In genomic region chr4:43551854-43552253, GRCm38 (mm10) we compare ENCODE assay signal across 1 mouse cellular context. TPM values are rescaled to one million over a fixed set of nuclear protein-coding genes. Genes with fewer than 3 reads are reported as not detected.
"Had no signal": no experiment of that assay in that cellular context is flagged by ENCODE, and none has a peak within 500 bp of the region (broad histone marks: within the 10 kb centered on the region; RNA-seq: fewer than 3 reads in every experiment).

No protein-coding gene starts in this region.

RNA-seq across cellular contexts. Expression of gene Tpm2, which starts 28.3 kb away (rescaled TPM):
- polyA plus RNA-seq: inflammation-experienced regulatory T-cells, adult 6 months had no signal
